Mouse (Mus musculus) cerebellum, adult 8-10 months (tissue): Measurements from ENCODE around the gene Sycp2l.

Experiments
- DNase-seq: peaks from one replicate; pipeline ENCODE4 v3.0.0; 2022

Gene Sycp2l

DNA sequence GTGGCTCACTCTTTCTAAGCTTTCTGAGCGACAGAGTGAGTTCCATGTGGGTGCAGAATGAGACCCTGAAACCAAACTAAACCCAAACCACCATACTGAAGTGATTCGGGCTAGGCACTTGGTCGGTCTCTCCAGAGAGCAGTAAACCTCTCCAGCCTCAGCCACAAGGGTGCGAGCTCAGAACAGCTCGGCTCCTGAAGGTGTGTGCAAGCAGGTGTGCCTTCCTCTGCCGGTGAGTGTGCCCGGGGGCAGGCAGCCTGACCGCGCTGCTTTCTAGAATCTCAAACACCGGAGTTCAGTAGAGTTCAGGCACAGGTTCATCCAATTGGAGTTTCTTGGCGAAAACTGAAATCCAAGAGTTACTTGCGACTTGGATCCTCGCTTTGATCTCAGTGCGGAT, at the start of gene Sycp2l:
TSS of gene Sycp2l (plus strand) at position 368 of the 400 bp plus-strand sequence.
- no peak for DNase-seq

DNA sequence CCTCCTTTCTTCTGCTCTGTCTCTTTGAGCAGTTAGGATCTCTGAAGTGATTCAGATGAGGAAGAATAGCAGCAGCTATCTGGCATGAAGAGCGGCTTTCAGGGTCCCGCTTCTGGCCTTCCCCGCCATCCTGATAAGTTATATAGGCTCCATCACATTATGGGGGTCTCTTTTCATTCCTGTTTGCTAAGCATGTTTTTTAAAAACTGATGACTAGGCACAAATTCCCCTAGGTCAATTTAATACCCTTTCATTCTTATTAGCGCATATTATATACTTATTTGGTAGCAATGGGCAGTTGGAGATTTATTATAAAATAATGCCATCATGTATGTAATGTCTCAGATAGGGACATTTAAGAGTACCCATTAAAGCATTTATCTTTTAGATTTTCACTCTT, 46.5 kb upstream of the Sycp2l start:
- DNase-seq, result no peak

DNA sequence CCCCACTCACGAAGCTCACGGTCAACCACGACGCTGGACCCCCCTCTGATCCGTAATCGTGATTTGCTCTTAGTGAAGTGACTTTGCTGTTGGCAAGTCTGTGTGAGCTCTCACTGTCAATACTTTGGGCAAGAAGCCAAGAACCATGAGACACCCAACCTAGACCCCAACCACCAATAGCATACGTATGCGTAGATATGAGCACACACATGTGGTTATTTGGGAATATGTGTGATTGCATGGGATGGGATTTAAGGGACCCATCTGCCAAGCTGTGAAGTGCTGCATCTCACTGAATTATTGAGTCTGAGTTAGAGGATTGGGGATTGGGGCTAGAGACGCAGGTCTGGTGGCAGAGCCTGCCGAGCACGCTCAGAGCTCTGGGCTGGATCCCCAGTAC, 42.5 kb upstream of the Sycp2l start:
- no peak for DNase-seq

- no peak for DNase-seq
Measured at GRCm38 (mm10) chr13:41073819-41074218, 40.3 kb upstream of the Sycp2l start.

DNA sequence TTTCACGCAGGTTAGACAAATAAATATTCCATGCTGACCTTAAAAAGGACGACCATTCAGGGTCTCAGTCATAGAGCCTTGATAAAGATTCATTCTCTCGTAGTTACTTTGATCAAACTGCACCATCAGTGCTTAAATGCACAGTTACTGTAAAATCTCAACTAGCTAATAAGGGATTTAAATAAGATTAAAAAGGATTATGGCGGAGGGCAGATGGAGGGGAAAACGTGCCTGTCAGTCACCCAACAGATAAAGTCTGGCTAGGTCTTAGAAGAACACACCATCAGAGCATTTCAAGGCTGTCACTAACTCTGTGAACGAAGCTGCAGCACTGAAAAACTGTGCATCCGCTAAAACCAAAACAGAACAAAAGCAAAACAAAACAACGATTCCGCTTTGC, 36.2 kb upstream of the Sycp2l start:
- DNase-seq, result no peak

DNA sequence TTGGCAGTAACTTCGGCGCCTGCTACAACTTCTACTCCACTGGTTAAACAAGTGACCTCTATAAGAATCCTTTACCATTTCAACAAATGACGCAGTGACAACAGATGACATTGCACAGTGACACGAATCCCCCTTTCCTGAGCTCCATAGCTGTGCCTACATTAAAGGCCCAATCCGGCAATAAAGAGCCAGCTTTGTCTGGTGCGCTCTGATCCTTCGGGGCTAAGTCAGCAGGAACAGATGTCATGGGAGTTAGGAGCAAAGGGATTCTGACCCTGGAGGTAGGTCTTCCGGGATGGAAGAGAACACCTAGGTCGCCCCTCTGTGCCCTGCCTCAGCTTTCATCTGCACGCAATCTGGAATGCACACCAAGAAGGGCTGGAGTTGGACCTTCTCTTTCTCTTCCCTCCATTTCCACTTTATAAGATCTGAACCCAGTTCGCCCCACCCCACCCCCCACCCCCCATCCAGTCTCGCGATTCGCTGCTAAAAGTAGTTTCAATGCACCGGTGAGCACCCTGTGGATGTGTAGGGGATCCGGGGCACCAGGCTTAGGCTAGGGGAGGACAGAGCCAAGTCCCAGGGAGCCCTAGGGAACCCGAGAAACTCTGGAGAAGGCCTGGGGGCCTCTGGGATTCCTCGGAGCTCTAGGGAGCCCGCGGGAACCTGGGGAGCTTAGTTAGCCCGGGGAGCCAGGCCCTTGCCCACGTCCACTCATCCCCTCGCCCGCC, 35.3 kb upstream of the Sycp2l start:
- no peak for DNase-seq

- DNase-seq, result peak; percentile 19
Measured at GRCm38 (mm10) chr13:41079421-41079780, 34.7 kb upstream of the Sycp2l start, which contains the start of gene Mak. Gene Mak (minus strand): TSS chr13:41079706.

DNA sequence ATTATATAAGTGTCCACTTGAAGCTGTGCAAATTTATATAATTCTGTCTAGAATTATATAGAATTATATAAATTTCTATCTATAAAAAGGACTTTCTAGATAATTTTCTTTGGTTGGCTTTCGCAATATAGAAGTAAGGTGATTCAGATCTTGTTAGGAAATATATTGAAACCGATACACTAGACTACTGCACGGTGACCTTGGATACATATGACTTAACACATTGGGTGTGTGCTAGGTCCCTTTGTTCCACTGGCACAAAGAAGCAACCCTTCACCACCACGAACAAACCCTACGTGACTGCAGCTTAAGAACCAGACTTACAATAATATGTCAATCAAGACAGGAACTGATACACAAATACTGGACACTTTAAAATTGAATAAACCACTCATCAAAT, 34.2 kb upstream of the Sycp2l start:
- DNase-seq, result no peak

DNA sequence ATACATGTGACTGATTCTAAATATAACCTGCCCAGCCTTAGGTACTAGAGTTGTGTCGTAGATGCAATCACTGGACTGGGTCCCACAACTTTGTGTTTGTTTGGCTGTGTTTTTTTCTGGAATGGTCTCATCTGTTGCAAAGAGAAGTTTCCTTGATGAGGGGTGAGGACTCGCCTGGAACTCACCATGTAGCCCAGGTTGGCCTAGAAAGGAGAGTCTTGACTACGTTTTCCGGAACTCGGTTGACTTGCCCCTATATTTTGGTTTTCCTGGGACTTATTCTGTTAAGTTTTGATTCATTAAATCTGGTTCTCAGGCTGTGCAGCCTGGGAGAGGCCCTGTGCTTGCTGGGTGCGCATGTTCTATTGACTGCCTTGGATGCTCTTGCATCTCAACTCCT, 33.4 kb upstream of the Sycp2l start:
- DNase-seq, result no peak

- DNase-seq, result no peak
Measured at GRCm38 (mm10) chr13:41084521-41084920, 29.6 kb upstream of the Sycp2l start.

DNA sequence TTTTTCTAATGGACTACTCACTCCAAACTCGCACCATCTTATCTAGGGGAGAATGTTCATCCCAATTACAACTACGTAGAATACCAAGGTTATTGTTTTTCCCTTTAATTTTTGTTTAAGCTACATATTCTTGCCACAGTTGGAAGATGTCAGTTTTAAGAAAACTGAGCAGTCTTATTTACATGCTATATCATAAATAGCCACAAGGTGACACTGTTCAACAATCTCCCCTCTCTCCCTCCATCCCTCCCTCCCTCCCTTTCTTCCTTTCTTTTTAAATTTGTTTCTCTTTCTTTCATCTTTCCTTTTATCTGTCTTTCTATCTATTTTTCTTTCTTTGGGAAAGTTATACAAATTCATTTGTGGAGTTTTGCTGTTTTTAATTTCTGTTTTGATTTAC, 29.0 kb upstream of the Sycp2l start:
- DNase-seq, result no peak

DNA sequence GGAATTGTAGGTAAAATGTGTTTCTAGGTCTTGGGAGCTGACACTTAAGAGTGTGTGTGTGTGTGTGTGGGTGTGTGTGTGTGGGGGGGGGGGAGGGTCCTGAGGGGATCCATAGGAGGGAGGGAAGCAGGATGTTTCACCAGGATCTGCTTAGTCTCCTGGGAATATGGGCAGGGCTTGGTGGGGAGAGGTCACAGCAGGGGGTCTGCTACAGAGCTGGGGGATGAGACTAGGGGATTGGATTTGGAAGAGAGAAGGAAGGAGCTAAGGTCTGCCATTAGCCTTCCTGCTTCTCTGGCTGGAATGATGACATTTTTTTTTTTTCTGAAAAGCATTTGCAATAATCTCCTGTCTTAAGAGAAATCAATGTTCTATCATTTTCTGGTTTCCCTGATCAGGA, 25.4 kb upstream of the Sycp2l start:
- DNase-seq, result no peak

DNA sequence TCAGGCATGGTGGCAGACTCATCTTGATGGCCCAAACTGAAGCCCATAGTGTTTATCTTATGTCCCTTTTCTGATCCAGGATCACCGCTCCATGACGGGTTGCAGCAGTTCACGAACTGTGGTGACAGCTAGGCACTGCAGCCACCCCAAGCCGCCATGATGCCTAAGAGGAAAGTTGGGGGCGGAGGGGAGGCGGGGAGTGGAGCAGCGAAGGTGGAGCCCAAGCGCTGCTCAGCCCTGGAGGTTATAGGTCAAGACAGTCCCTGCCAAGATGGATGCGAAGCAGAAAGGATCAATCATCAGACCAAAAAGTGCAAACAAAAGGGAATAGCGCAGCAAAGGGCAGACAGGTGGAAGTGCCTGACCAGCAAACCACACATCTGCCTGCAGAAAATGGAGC, 22.8 kb upstream of the Sycp2l start:
- no peak for DNase-seq

DNA sequence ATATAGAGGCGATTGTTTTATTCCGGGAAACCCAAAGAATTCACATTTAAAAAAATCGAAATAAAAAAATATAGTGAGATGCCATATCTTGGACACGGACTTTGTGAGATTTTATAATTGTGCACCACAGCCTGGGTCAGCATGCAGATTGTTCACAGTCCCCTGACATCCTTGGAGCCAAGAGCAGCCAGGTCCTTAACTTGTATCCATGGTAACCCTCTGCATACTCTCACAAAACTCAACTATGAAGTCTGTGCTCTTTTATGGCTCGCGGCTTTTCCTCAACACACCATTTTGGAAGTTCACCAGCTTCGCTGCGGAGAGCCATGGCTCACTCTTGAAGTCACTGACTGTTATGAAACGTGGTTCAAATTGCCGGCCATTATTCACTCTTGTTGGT, 19.9 kb upstream of the Sycp2l start:
- DNase-seq, result no peak

DNA sequence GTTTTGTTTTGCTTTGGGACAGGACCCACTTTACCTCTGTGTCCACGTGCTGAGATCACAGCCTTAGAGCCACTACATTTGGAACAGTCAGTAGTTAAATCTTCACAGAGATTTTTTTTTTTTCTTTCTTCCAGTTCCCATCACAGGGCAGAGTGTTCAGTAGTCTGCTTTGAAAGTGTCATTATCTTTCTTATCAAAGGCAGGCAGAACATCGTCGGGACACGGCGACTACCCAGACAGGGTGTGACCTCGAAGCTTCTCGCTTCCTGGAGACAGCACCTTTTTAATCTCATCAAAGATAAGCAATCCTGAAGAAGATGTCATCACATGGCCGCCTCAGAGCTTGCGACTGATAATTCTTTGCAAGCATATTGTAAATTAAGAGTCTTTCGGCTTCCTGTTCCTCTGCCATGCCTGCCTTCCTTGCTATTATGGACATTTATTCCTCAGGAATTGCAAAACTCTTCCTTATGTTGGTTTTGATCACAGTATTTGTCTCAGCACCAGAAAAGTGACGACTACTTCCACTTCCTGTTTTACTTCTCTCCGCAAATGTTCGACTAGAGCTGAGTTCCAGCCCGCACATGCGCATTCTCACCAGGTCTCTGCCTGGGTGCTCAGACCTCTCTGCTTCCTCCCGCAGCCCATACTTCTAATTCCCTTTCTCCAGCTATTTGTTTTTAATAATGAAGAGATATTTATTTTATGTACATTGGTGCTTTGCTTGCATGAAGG, 16.6 kb upstream of the Sycp2l start:
- DNase-seq, result no peak

- no peak for DNase-seq
Measured at GRCm38 (mm10) chr13:41098325-41098724, 15.8 kb upstream of the Sycp2l start.

GRCm38 (mm10) chr13:41100031-41100430, 14.1 kb upstream of the Sycp2l start:
- no peak for DNase-seq

- no peak for DNase-seq
Measured at GRCm38 (mm10) chr13:41103841-41104525, 10.1 kb upstream of the Sycp2l start.

- no peak for DNase-seq
Measured at GRCm38 (mm10) chr13:41105541-41105940, 8.6 kb upstream of the Sycp2l start.

DNA sequence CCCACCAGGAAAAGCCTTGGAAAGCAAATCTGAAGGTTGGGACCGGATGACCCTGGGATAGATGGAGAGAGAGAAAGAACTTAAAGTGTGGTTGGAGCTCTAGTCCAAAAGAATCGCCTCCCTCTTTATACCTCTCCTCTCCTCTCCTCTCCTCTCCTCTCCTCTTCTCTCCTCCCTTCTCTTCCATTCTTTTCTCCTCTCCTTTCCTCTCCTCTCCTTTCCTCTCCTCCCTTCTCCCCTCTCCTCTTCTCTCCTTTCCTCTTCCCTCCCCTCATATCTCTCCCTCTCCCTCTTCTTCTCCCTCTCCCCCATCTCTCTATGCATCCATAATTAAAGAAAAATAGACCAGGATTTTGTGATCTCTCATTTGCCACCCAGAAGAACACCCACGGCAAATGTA, 3.2 kb upstream of the Sycp2l start, which contains the start of gene Gcm2:
TSS of gene Gcm2 (minus strand) at position 101 of the 400 bp plus-strand sequence.
- no peak for DNase-seq

DNA sequence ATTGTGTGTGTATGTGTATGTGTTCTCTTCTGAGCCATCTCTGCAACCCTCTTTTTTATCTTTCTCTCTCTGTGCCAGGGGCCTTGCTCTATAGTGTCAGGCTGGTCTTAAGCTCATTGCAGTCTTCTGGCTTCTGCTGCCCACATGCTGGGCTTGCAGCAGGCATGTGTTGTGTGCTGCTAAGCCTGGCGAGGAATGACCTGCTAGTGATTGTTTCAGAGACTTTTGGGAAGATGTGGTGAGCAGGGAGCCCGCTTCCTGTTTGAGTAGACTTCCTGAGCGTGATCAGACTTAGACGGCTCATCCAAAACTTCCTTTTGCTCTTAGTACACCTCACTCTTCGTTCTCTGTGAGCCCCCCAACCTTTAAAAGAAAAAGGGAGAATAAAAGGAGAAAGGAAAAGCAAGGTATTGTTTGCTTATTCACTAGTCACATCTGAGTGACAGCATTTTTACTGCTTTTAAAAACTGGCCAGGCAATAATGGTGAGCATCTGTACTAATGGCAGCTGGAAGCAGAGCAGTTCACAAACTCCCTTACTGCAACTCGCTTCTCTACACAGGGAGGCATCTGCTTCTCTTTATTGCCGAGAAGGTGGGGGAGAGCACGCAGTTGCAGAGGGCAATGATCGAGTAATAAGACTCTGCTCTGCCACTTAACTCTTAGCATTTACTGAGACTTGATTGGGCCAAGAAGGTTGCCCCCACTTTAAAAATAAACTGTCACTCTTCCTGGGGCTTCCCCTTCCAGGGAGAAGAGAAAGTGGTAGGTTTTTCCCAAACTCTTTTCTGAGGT, 5.2 kb downstream of the Sycp2l start:
- DNase-seq, result no peak

GRCm38 (mm10) chr13:41123666-41124225, 9.6 kb downstream of the Sycp2l start:
- DNase-seq, result no peak

DNA sequence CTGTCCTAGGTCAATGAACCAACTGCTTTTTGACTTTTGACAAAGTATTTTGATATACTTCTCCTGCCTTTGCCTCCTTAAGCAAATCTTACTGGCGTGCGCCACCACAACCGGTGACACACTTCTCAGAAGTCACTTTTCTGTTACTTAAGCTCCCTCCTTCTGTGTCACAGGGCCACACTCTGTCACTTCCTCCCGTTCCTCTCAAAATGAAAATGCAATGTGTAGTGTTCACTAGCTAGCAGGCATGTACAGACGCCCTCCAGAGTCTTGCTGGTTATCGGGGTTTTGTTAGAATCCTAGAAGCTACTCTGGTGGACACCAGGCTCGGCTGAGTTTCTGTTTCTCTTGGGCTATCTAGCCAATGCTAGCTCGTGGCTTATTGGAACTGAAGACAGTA, 14.2 kb downstream of the Sycp2l start:
- no peak for DNase-seq
